Mouse (Mus musculus): ENCODE measurements at regions not wholly inside any gene's neighbourhood (a gene's known extent, or its start where the extent isn't known, plus 50 kb on each side); places are given as distances from the start of the nearest gene placed in this dataset.

DNA sequence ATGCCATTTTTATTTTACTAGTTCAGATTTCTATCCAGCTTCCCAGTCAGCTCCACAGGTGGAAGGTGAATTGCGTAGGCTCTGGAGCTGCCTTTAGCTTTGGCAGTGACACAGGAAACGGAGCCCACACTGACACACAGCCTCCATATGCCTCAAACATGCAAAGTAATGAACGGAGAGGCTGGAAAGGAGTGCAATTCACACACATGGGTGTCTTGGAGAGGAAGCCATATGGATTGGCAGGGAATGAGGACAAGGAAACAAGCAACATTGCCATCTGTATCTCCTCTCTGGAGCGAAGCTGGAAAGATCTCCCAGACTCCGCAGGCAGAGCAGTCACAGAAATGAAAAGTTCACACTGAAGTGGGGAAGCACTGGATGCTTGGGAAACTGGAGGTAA lies 201.6 kb upstream of the 4930452B06Rik start:
- no peak for DNase-seq

DNA sequence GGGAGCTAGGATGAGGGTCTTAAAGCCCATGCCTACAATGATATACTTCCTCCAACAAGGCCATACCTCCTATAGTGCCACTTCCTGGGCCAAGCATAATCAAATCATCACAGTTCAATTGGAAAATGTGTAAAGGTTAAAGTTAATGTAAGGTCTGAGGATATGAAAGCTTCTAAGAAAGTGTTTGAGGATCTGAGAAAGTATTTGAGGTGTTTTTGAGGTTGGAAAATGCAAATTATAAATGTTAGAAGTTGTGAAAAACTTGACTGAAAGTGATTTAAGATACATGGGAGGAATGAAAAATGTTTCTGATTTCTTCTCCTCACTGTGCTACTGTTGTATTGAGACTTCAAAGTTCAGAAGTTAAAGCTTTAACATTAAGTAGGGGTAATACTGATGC lies 185.5 kb upstream of the 4930452B06Rik start:
- DNase-seq = no peak

DNA sequence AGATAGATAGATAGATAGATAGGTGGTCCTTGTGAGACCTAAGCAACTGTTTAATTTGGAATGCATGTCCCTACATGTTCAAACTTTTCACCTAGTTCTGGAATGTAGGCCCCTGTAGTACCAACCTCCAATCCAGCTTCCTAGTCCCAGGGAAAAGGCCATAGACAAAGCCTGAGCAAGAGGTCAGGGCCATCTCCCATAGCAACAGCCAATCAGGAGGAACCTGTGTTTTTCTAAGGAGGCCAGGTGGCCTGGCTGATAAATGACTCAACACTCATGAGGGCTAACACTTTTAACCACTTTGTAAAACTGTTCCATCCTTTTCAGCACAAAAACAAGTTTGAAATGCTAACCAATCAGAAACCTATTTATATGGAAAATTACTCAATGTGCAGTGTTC lies 184.2 kb upstream of the 4930452B06Rik start:
- no peak for DNase-seq

DNA sequence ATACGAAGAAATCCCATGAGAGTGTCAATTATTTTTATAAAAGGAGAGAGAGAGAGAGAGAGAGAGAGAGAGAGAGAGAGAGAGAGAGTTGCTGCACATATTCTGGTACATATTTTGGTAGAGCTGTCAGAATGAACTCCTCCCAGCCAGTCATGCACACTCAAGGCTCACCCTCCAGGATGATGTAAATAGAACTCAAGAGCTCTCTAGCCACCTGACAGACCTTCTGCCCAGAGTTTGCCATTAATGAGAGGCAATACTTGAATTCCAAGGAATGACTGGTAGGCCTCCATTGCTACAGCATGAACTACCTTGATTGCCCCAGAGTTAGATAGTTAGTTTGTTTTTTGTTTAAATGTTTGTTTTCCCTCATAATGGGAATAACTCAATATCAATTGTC lies 167.5 kb upstream of the 4930452B06Rik start:
- DNase-seq = no peak

DNA sequence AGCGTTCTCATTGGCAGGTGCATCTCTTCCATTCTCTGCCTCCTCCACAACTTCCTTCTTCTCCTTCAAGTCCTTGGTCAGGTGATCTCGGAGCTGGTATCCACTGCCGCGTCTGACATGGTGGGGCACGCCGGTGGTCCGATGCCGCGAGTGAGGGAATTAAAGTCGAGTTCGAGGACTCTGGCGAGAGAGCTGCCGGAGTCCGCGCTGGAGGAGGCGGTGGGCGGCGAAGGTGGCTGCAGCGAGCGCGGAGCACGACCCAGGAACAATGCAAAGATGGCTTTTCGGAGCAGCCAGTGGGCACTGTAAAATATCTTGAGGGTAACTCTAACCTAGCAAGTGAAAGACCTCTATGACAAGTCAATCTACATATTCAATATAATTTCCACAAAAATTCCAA lies 134.2 kb upstream of the 4930452B06Rik start:
- DNase-seq = peak; percentile 2 to 38

DNA sequence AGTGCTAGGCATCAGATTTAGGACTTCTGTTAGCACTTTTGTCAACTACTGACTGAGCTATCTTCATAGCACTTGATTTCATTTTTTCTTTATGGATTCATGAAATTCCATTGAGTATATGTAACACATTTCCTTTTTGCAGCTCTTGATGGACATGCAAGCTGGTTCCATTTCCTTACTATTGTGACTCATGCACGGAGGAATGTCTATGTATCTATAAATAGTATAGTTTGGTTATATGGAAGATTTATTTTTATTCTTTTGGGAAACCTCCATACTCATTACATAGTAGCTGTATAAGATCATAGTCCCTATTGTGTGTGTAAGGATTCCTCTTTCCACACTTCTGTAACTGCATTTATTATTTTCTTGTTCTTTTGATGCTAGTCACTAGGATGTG lies 123.3 kb upstream of the 4930452B06Rik start:
- DNase-seq = no peak

DNA sequence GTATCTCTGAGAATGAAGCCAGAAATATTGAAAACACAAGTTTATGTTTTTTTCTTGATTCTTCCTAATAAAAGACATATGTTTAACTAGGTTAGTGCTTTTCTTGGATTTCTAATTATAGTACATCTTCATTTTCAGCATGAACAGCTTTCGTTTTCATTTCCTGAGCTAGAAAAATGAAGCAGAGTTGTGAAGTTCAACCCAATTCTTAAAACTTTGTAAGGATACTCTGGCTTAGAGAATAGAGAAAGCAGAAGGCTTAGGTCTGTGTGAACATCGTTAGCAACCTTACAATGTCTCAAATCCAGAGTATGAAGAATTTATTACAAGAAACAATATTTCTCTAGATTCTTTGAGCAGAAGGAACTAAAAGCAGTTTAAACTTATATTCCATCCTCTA lies 94.5 kb upstream of the 4930452B06Rik start:
- DNase-seq = no peak

DNA sequence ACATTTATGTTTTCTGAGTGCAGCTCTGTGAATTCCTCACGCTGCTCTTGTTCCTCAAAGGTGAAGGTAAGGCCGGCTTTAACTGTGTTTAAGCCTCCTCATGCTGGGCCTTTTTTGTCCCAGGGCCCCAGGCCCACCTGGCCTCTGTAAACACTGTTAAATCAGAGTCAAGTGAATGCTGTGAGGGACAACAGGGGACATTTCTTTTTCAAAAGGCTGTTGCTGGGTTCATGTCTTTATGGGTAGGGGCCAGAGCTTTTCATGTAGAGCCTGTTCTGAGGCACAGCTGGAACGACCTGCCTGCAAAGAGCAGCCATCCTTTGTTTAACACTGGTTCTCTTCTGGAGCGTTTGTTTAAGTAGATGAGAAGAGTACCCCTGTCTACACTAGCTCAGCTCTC lies 70.8 kb upstream of the 4930452B06Rik start:
- DNase-seq = no peak

DNA sequence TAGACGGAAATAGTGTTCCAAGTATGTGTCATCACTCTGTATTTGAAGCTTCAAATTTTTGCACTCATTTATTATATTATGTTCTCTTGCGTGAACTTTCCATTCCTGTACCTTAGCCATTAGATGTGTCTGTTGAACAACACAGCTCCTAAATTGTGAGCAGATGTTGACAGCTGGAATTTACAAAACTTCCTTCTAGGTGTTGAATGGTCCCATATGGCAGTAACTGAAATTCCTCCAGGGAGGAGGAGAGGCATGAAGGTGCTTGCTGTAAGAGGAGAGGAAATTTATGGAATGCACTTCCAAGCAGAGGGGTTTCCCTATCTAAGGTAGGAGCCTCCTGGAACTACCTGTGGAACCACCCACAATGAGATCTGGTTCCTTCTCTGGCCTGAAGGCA lies 67.2 kb upstream of the 4930452B06Rik start:
- DNase-seq = no peak

DNA sequence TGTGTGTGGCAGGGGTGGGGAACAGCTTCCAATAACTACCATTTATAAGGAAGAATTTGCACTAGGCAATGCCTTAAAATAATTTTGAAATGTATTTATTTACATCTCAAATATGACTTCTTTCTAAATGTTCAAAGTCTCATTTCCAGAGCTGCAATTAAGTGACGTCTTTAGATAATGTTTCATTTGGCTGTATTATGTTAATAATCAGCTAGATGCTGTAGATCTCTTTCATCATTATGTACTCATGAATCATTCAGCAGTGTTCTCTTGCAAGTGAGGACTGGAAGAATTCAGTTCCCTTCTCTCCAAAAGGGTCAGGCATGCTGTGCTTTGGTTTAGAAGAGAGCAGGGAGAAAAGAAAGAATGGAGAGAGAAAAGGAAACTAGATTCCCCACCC lies 61.3 kb upstream of the 4930452B06Rik start:
- DNase-seq = no peak

All from heart, adult 18-20 months (tissue).